Mouse (Mus musculus): ENCODE results near the gene Cgnl1. TPM values are rescaled to one million over a fixed set of nuclear protein-coding genes. Genes with fewer than 3 reads are reported as not detected.

The Cgnl1 gene
- polyA plus RNA-seq, 1 experiment from 2014 or later = 33.8 TPM

DNA sequence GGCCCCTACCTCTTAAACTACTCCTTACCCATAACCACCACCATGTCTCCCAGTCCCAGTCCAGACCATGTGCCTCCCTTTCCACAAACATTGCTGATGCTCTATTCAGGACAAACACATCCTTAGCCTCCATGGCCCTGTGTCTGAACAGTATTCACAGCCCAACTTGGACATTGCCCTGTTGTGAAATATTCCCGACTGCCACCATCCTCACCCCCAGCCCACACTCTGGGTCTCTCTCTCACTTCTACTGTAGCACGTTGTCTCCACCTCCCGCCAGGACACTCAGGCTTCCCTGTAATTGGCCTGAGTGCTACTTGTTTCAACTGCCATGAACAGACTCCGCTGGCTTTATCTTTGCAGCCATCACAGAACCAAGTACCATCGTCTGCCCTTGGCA lies 72.3 kb downstream of the Cgnl1 start:
- H3K9me3 ChIP-seq (replicated peaks; ENCODE audit: low read length) = no peaks in the 10 kb centered on the region
- H3K4me2 ChIP-seq (ENCODE audit: low read length) = no peak overlapping the region
- H3K4me1 ChIP-seq (replicated peaks; ENCODE audit: insufficient read depth, low read length) = 0 out of 2 replicates have a peak, but pooled peaks cover 8% of the 10 kb centered on the region
- H3K9ac ChIP-seq (ENCODE audit: low read depth, low read length) = no peak overlapping the region
- H3K4me3 ChIP-seq (replicated peaks; ENCODE audit: low read depth, low read length) = no peak overlapping the region
- no peak for ATAC-seq (replicated peaks; ENCODE audit: low FRiP score, low read depth)
- DNase-seq (ENCODE audit: low spot score) = no peak
- H3K27me3 ChIP-seq (ENCODE audit: insufficient read depth, low read length) = no peaks in the 10 kb centered on the region
- H3K36me3 ChIP-seq (ENCODE audit: insufficient read depth, low read length) = 0 out of 2 replicates have a peak, but pooled peaks cover 3% of the 10 kb centered on the region
- no peak overlapping the region for H3K27ac ChIP-seq
- no peak for TF ChIP-seq CTCF (IDR thresholded peaks at IDR 0.05; ENCODE audit: low read depth)
- WGBS = 91% methylated on average over 5 of the region's 5 CpGs

DNA sequence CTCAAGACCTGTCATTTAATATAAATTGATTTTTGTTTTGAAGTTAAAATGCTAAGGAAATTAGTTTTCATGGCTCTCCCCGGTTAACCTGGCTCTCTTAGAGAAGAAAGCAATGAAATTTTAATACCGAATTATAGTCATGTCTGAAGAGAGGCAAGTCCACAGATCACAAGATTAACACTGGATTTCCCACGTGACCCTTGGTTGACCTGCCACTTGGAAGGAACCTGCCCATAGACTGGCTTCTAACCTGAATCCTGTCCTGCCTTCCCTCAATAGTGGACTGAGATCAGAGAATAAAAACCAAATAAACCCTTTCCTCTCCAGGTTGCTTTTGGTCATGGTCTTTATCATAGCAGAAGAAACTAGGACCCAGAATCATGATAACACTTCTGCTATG lies 73.3 kb downstream of the Cgnl1 start:
- WGBS = 81% methylated on average over 3 of the region's 3 CpGs
- Histone ChIP-seq H3K4me2 (ENCODE audit: low read length) (no peak overlapping the region), H3K4me3 (replicated peaks; ENCODE audit: low read depth, low read length) (no peak overlapping the region), H3K27ac (no peak overlapping the region), H3K36me3 (ENCODE audit: insufficient read depth, low read length) (0 out of 2 replicates have a peak, but pooled peaks cover 3% of the 10 kb centered on the region), H3K27me3 (ENCODE audit: insufficient read depth, low read length) (no peaks in the 10 kb centered on the region), H3K9ac (ENCODE audit: low read depth, low read length) (no peak overlapping the region), H3K9me3 (replicated peaks; ENCODE audit: low read length) (no peaks in the 10 kb centered on the region), H3K4me1 (replicated peaks; ENCODE audit: insufficient read depth, low read length) (0 out of 2 replicates have a peak, but pooled peaks cover 8% of the 10 kb centered on the region)
- no peak for TF ChIP-seq CTCF (IDR thresholded peaks at IDR 0.05; ENCODE audit: low read depth)
- no peak for DNase-seq (ENCODE audit: low spot score)
- ATAC-seq (replicated peaks; ENCODE audit: low FRiP score, low read depth) = no peak

DNA sequence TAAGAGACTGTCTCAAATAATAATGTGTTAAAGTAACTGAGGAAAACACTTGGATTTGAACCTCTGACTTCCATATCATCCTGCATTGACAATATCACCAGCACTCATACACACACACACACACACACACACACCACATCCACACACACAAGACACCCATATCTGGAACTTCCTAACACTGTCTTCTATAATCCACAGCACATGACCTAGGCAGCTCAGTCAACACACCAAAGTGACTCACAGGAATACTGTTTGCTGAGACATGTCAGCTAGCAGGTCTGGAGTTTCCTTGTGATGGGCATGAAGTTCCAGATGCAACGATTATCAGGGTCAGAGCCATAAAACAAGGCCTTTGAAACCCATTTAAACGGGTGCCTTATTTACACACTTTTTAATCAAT lies 74.2 kb downstream of the Cgnl1 start:
- H3K4me1 ChIP-seq (replicated peaks; ENCODE audit: insufficient read depth, low read length) = 0 out of 2 replicates have a peak, but pooled peaks cover 13% of the 10 kb centered on the region
- no peak overlapping the region for H3K4me3 ChIP-seq (replicated peaks; ENCODE audit: low read depth, low read length)
- no peak for TF ChIP-seq CTCF (IDR thresholded peaks at IDR 0.05; ENCODE audit: low read depth)
- WGBS = 70% methylated on average over 2 of the region's 2 CpGs
- H3K9me3 ChIP-seq (replicated peaks; ENCODE audit: low read length) = no peaks in the 10 kb centered on the region
- no peaks in the 10 kb centered on the region for H3K27me3 ChIP-seq (ENCODE audit: insufficient read depth, low read length)
- ATAC-seq (replicated peaks; ENCODE audit: low FRiP score, low read depth) = no peak
- H3K9ac ChIP-seq (ENCODE audit: low read depth, low read length) = no peak overlapping the region
- DNase-seq (ENCODE audit: low spot score) = no peak
- 0 out of 2 replicates have a peak, but pooled peaks cover 3% of the 10 kb centered on the region for H3K36me3 ChIP-seq (ENCODE audit: insufficient read depth, low read length)
- H3K4me2 ChIP-seq (ENCODE audit: low read length) = no peak overlapping the region
- no peak overlapping the region for H3K27ac ChIP-seq

DNA sequence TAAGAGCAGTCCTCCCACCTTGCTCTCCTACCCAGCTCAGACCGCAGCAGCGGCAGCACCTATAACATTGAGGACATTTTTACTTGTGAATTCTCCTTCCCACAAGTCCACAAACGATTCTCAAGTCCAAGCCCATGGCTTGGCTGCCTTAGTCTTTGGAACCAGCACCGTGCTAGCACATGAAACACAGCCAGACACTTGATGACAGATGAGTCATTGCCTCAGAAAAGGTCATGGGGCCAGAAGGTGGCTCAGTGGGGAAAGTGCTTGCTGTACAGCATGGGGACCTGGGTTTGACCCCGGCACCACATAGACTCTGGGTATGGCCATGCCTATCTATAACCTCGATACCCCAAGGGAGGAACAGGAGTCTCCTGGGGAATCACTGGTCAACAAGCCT lies 74.6 kb downstream of the Cgnl1 start:
- Histone ChIP-seq H3K4me3 (replicated peaks; ENCODE audit: low read depth, low read length) (no peak overlapping the region), H3K36me3 (ENCODE audit: insufficient read depth, low read length) (0 out of 2 replicates have a peak, but pooled peaks cover 3% of the 10 kb centered on the region), H3K4me2 (ENCODE audit: low read length) (no peak overlapping the region), H3K4me1 (replicated peaks; ENCODE audit: insufficient read depth, low read length) (0 out of 2 replicates have a peak, but pooled peaks cover 13% of the 10 kb centered on the region), H3K27me3 (ENCODE audit: insufficient read depth, low read length) (no peaks in the 10 kb centered on the region), H3K9ac (ENCODE audit: low read depth, low read length) (no peak overlapping the region), H3K9me3 (replicated peaks; ENCODE audit: low read length) (no peaks in the 10 kb centered on the region), H3K27ac (0 out of 2 replicates have a peak overlapping the region, but pooled peaks have one; percentile 6)
- WGBS = 70% methylated on average over 6 of the region's 6 CpGs
- TF ChIP-seq CTCF (IDR thresholded peaks at IDR 0.05; ENCODE audit: low read depth) = no peak
- DNase-seq (ENCODE audit: low spot score) = no peak
- no peak for ATAC-seq (replicated peaks; ENCODE audit: low FRiP score, low read depth)

DNA sequence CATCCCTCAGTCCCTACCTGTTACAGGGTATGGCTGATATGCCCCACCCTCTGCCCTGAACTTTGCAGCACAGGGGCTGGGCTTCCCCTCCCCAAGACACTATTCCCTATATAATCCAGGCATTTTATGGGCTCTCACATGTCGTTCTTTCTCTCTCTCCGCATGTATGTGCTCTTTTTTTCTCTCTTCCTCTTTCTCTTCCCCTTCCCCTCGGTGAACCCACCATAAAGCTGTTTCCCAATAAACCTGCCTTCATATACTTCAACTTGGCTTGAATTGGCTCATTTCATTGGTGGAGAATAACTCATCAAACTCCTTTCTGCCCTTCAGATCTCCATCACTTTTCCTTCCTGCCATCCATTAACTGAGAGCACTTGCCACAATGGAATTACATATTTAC lies 76.3 kb downstream of the Cgnl1 start:
- WGBS = 60% methylated on average over 3 of the region's 3 CpGs
- H3K36me3 ChIP-seq (ENCODE audit: insufficient read depth, low read length) = 0 out of 2 replicates have a peak, but pooled peaks cover 3% of the 10 kb centered on the region
- 0 out of 2 replicates have a peak overlapping the region, but pooled peaks have one; percentile 0 for H3K27ac ChIP-seq
- H3K9me3 ChIP-seq (replicated peaks; ENCODE audit: low read length) = no peaks in the 10 kb centered on the region
- no peak overlapping the region for H3K4me3 ChIP-seq (replicated peaks; ENCODE audit: low read depth, low read length)
- DNase-seq (ENCODE audit: low spot score) (no peak), ATAC-seq (replicated peaks; ENCODE audit: low FRiP score, low read depth) (no peak)
- H3K4me1 ChIP-seq (replicated peaks; ENCODE audit: insufficient read depth, low read length) = peaks cover 22% of the 10 kb centered on the region; the same call in 1 of the 2 replicates
- TF ChIP-seq CTCF (IDR thresholded peaks at IDR 0.05; ENCODE audit: low read depth) = no peak
- no peaks in the 10 kb centered on the region for H3K27me3 ChIP-seq (ENCODE audit: insufficient read depth, low read length)
- no peak overlapping the region for H3K4me2 ChIP-seq (ENCODE audit: low read length)
- no peak overlapping the region for H3K9ac ChIP-seq (ENCODE audit: low read depth, low read length)

DNA sequence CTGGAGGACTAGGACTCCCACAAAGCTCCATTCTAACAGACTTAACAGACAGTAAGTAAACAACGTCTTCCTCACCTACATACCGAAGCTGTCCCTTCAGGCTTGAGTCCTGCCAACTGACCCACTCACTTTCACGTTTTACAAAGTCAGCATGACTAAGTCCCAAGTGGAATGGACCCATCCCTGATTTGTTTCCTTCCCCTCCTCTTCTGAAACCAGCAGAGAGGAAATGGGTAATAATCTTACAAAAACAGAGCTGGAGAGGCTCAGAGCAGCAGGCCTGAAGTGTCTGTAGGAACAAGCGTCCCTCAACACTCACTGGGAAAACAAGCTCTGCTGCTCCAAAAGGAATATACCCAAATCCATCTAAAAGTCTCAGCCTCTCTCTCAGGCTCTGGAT lies 77.2 kb downstream of the Cgnl1 start:
- peaks cover 30% of the 10 kb centered on the region; the same call in 1 of the 2 replicates for H3K4me1 ChIP-seq (replicated peaks; ENCODE audit: insufficient read depth, low read length)
- H3K9ac ChIP-seq (ENCODE audit: low read depth, low read length) = no peak overlapping the region
- H3K36me3 ChIP-seq (ENCODE audit: insufficient read depth, low read length) = 0 out of 2 replicates have a peak, but pooled peaks cover 3% of the 10 kb centered on the region
- ATAC-seq (replicated peaks; ENCODE audit: low FRiP score, low read depth) (no peak), DNase-seq (ENCODE audit: low spot score) (peak; percentile 72)
- no peak for TF ChIP-seq CTCF (IDR thresholded peaks at IDR 0.05; ENCODE audit: low read depth)
- H3K27me3 ChIP-seq (ENCODE audit: insufficient read depth, low read length) = no peaks in the 10 kb centered on the region
- H3K27ac ChIP-seq = peak overlapping the region; percentile 0; the same call in 1 of the 2 replicates
- H3K4me3 ChIP-seq (replicated peaks; ENCODE audit: low read depth, low read length) = no peak overlapping the region
- H3K4me2 ChIP-seq (ENCODE audit: low read length) = no peak overlapping the region
- H3K9me3 ChIP-seq (replicated peaks; ENCODE audit: low read length) = no peaks in the 10 kb centered on the region
- WGBS = 34% methylated on average over 4 of the region's 4 CpGs

Measured in kidney, postnatal 0 days (tissue).